Mouse (Mus musculus): ENCODE measurements around the gene Lyar.

DNA sequence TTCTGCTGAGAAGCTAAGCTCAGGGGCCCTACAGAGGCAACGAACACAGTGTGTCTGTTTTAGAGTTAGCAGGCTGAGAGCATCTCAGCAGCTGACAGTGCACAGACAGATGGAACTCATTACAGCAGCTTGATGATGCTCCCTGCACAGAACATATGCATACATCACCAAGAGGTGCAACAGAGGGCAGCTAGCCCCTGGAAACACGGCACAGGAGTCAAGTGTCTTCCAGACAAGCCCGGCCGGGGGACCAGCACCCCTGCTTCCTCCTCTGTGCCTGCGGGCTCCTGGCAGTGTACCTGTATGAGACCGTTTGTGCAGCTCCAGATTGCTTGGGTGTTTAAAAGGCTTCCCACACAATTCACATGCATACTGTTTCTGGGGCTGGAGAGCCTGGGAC, 7.3 kb upstream of the Lyar start:
- TF ChIP-seq CTCF (IDR thresholded peaks at IDR 0.05; ENCODE audit: borderline replicate concordance, insufficient read depth, low read depth, low read length) (no peak), POLR2A (IDR thresholded peaks at IDR 0.05; ENCODE audit: borderline replicate concordance, insufficient read depth, low read length) (no peak)

Measured in cerebellum, adult 2 months (tissue).